Comparison of ENCODE assay signal across 8 mouse cellular contexts in genomic region chr17:34959881-34960515, GRCm38 (mm10). TPM values are rescaled to one million over a fixed set of nuclear protein-coding genes. Genes with fewer than 3 reads are reported as not detected.
DNase-seq lines count a peak whose midpoint lies in the region; ATAC-seq and TF ChIP-seq lines count a peak whose summit lies in the region.

No protein-coding gene starts in this region.

- H3K4me1 ChIP-seq in CH12.LX (ENCODE audit: control insufficient read depth in 1 of 2, insufficient read depth in 2 of 2): peaks cover 0 to 37% of the 10 kb centered on the region in 2 experiments; a peak in 2 of 4 replicates
- H3K4me1 ChIP-seq in brown adipose tissue, adult 24 weeks (ENCODE audit: control insufficient read depth, insufficient read depth, insufficient read length, low read length): no peaks in the 10 kb centered on the region; the same call in 1 of the 2 replicates
- peaks cover 8% of the 10 kb centered on the region; the same call in 1 of the 2 replicates for H3K4me1 ChIP-seq in heart, postnatal 0 days (ENCODE audit: control insufficient read depth, insufficient read depth)
- peaks cover 11% of the 10 kb centered on the region for H3K4me1 ChIP-seq in midbrain, embryonic 12.5 days

- no peak for TF ChIP-seq POLR2A in CH12.LX (IDR thresholded peaks at IDR 0.05; ENCODE audit: low read depth, low read length)

- in situ Hi-C loops in CH12.LX (cut with MboI; ENCODE audit: low pct_ligation_motif_present, low pct_unique_long_range_greater_than_20kb, low sequenced_read_pairs): no loop called here

- ATAC-seq in heart, postnatal 0 days (ENCODE audit: insufficient read depth, low read depth): no peak
- ATAC-seq in midbrain, embryonic 12.5 days (ENCODE audit: low FRiP score, low read depth): peak; percentile 17; the same call in 1 of the 2 replicates

- H3K27ac ChIP-seq in CH12.LX (ENCODE audit: insufficient read depth, low read depth): no peak overlapping the region
- peak overlapping the region; percentile 100 for H3K27ac ChIP-seq in brown adipose tissue, adult 24 weeks (replicated peaks; ENCODE audit: low read depth, low read length)
- peak overlapping the region; percentile 92 for H3K27ac ChIP-seq in heart, postnatal 0 days (ENCODE audit: low read depth)
- H3K27ac ChIP-seq in midbrain, embryonic 12.5 days (replicated peaks): no peak overlapping the region

- 11% methylated on average over 12 of the region's 12 CpGs for WGBS in heart, postnatal 0 days
- 13% methylated on average over 12 of the region's 12 CpGs for WGBS in midbrain, embryonic 12.5 days

- no peaks in the 10 kb centered on the region for H3K36me3 ChIP-seq in CH12.LX (replicated peaks in 1 of 2; ENCODE audit: control insufficient read depth in 1 of 2, insufficient read depth in 1 of 2, low read length in 1 of 2)
- H3K36me3 ChIP-seq in heart, postnatal 0 days (replicated peaks; ENCODE audit: control insufficient read depth, insufficient read depth, low read length): no peaks in the 10 kb centered on the region
- no peaks in the 10 kb centered on the region for H3K36me3 ChIP-seq in midbrain, embryonic 12.5 days

- TF ChIP-seq CTCF in CH12.LX (conservative IDR thresholded peaks at IDR 0.05 in 1 of 2, IDR thresholded peaks at IDR 0.05 in 1 of 2; ENCODE audit: low read depth in 2 of 2, low read length in 2 of 2): no peak
- no peak for TF ChIP-seq CTCF in heart, postnatal 0 days (IDR thresholded peaks at IDR 0.05; ENCODE audit: low read depth)

- TF ChIP-seq RAD21 in CH12.LX (IDR thresholded peaks at IDR 0.05; ENCODE audit: low read depth, low read length): no peak

- peaks cover 2% of the 10 kb centered on the region for H3K9me3 ChIP-seq in CH12.LX (replicated peaks; ENCODE audit: low read length)
- H3K9me3 ChIP-seq in heart, postnatal 0 days (replicated peaks; ENCODE audit: control insufficient read depth, low read length): no peaks in the 10 kb centered on the region
- no peaks in the 10 kb centered on the region for H3K9me3 ChIP-seq in midbrain, embryonic 12.5 days

- H3K27me3 ChIP-seq in CH12.LX (replicated peaks): no peaks in the 10 kb centered on the region
- H3K27me3 ChIP-seq in heart, postnatal 0 days (ENCODE audit: control insufficient read depth, insufficient read depth, low read length): no peaks in the 10 kb centered on the region
- peaks cover 59% of the 10 kb centered on the region for H3K27me3 ChIP-seq in midbrain, embryonic 12.5 days

- DNase-seq in CH12.LX (ENCODE audit: extremely low read depth): peak; percentile 32
- DNase-seq in heart, postnatal 0 days (ENCODE audit: low spot score): peak; percentile 45
- peak; percentile 54 to 73 for DNase-seq in kidney, postnatal 4 days
- no peak for DNase-seq in ovary, postnatal 36 days (ENCODE audit: low spot score)
- DNase-seq in right cerebral cortex, postnatal 10 days (ENCODE audit: low spot score in 2 of 2): no peak
- no peak for DNase-seq in cerebellum, adult 8-10 months

- H3K4me2 ChIP-seq in CH12.LX (ENCODE audit: insufficient read depth, low read depth, poor library complexity, severe bottlenecking): no peak overlapping the region
- H3K4me2 ChIP-seq in heart, postnatal 0 days (ENCODE audit: low read depth, low read length): peak overlapping the region; percentile 68
- H3K4me2 ChIP-seq in midbrain, embryonic 12.5 days (replicated peaks): peak overlapping the region; percentile 80

- H3K9ac ChIP-seq in CH12.LX (ENCODE audit: insufficient read depth, low read depth): no peak overlapping the region
- H3K9ac ChIP-seq in heart, postnatal 0 days (replicated peaks; ENCODE audit: low read depth, low read length): peak overlapping the region; percentile 55
- H3K9ac ChIP-seq in midbrain, embryonic 12.5 days (replicated peaks): peak overlapping the region; percentile 66

- TF ChIP-seq EP300 in CH12.LX (IDR thresholded peaks at IDR 0.05; ENCODE audit: low read length): peak; percentile 24; the same call in 1 of the 2 replicates
- no peak for TF ChIP-seq EP300 in heart, postnatal 0 days (IDR thresholded peaks at IDR 0.05; ENCODE audit: low read depth)

- no peaks in the 10 kb centered on the region for H3K79me2 ChIP-seq in CH12.LX (replicated peaks; ENCODE audit: control insufficient read depth, extremely low read depth, insufficient read depth, poor library complexity, severe bottlenecking)

- H3K4me3 ChIP-seq in CH12.LX (replicated peaks in 1 of 3; ENCODE audit: low read depth in 2 of 3, low read length in 2 of 3, poor library complexity in 1 of 3): peak overlapping the region in 2 of 3 experiments; percentile 37 to 43
- peak overlapping the region; percentile 98 for H3K4me3 ChIP-seq in brown adipose tissue, adult 24 weeks (ENCODE audit: insufficient read depth, low read depth, low read length)
- H3K4me3 ChIP-seq in heart, postnatal 0 days (ENCODE audit: low read depth, low read length): peak overlapping the region; percentile 57
- peak overlapping the region; percentile 49 for H3K4me3 ChIP-seq in midbrain, embryonic 12.5 days

- dilution Hi-C loops in CH12.LX (cut with MboI; ENCODE audit: extremely low pct_ligation_motif_present, extremely low pct_unique_long_range_greater_than_20kb, low sequenced_read_pairs): no loop called here

TF ChIP-seq in CH12.LX, 34 proteins besides CTCF, POLR2A, EP300 and RAD21:
- TF ChIP-seq CHD2 (IDR thresholded peaks at IDR 0.05; ENCODE audit: low read length) (no peak), ZC3H11A (IDR thresholded peaks at IDR 0.05; ENCODE audit: low read depth, low read length) (no peak), IRF4 (IDR thresholded peaks at IDR 0.05; ENCODE audit: low read depth, low read length) (0 out of 2 replicates have a peak, but pooled peaks have one; percentile 27)

RNA-seq across cellular contexts. Expression of gene Hspa1b, which starts 1.0 kb away (rescaled TPM):
- total RNA-seq in CH12.LX (2012; rRNA removed) (0.08 and 0.25 TPM in 2 replicates), CH12.LX (2014; rRNA removed) (0.15 and 0.30 TPM in 2 replicates)
- polyA plus RNA-seq in CH12.LX (2012; ENCODE audit: insufficient read length, low read depth): 0.15 TPM in 1 of 2 replicates, not detected in the other
- polyA plus RNA-seq in brown adipose tissue, adult 24 weeks (2012; ENCODE audit: insufficient read depth, insufficient read length, missing spikeins): 5.2 and 26.8 TPM in 2 replicates
- 6.0 and 21.6 TPM in 2 replicates for total RNA-seq in heart, postnatal 0 days (2014; rRNA removed; ENCODE audit: low replicate concordance)
- 0.14 and 0.25 TPM in 2 replicates for polyA plus RNA-seq in heart, postnatal 0 days (2015; fragmentation: Nextera tagmentation; extraction: Ambion mirVana)
- polyA plus RNA-seq in midbrain, embryonic 12.5 days (2016; fragmentation: Nextera tagmentation; extraction: Ambion mirVana): 0.22 TPM in 1 of 2 replicates, not detected in the other

RNA-seq across cellular contexts. Expression of gene Gm20481, which starts 9.7 kb away (rescaled TPM):
- total RNA-seq in CH12.LX (2012; rRNA removed) (not detected in 2 replicates), CH12.LX (2014; rRNA removed) (not detected in 2 replicates)
- polyA plus RNA-seq in CH12.LX (2012; ENCODE audit: insufficient read length, low read depth): not detected in 2 replicates
- not detected in 2 replicates for polyA plus RNA-seq in brown adipose tissue, adult 24 weeks (2012; ENCODE audit: insufficient read depth, insufficient read length, missing spikeins)
- total RNA-seq in heart, postnatal 0 days (2014; rRNA removed; ENCODE audit: low replicate concordance): not detected in 2 replicates
- not detected in 2 replicates for polyA plus RNA-seq in heart, postnatal 0 days (2015; fragmentation: Nextera tagmentation; extraction: Ambion mirVana)
- not detected in 2 replicates for polyA plus RNA-seq in midbrain, embryonic 12.5 days (2016; fragmentation: Nextera tagmentation; extraction: Ambion mirVana)

RNA-seq across cellular contexts. Expression of gene Hspa1a, which starts 12.0 kb away (rescaled TPM):
- total RNA-seq in CH12.LX (2012; rRNA removed) (not detected in 2 replicates), CH12.LX (2014; rRNA removed) (not detected in 2 replicates)
- not detected in 2 replicates for polyA plus RNA-seq in CH12.LX (2012; ENCODE audit: insufficient read length, low read depth)
- 6.3 and 18.9 TPM in 2 replicates for polyA plus RNA-seq in brown adipose tissue, adult 24 weeks (2012; ENCODE audit: insufficient read depth, insufficient read length, missing spikeins)
- 8.2 and 10.2 TPM in 2 replicates for total RNA-seq in heart, postnatal 0 days (2014; rRNA removed; ENCODE audit: low replicate concordance)
- 2.5 and 2.8 TPM in 2 replicates for polyA plus RNA-seq in heart, postnatal 0 days (2015; fragmentation: Nextera tagmentation; extraction: Ambion mirVana)
- 2.3 and 2.8 TPM in 2 replicates for polyA plus RNA-seq in midbrain, embryonic 12.5 days (2016; fragmentation: Nextera tagmentation; extraction: Ambion mirVana)

RNA-seq across cellular contexts. Expression of gene Hspa1l, which starts 12.5 kb away (rescaled TPM):
- total RNA-seq in CH12.LX (2012; rRNA removed) (0.30 and 0.38 TPM in 2 replicates), CH12.LX (2014; rRNA removed) (not detected in 2 replicates)
- 1.1 and 1.4 TPM in 2 replicates for polyA plus RNA-seq in CH12.LX (2012; ENCODE audit: insufficient read length, low read depth)
- 0.48 and 0.71 TPM in 2 replicates for polyA plus RNA-seq in brown adipose tissue, adult 24 weeks (2012; ENCODE audit: insufficient read depth, insufficient read length, missing spikeins)
- 3.3 and 5.1 TPM in 2 replicates for total RNA-seq in heart, postnatal 0 days (2014; rRNA removed; ENCODE audit: low replicate concordance)
- 1.6 and 1.8 TPM in 2 replicates for polyA plus RNA-seq in heart, postnatal 0 days (2015; fragmentation: Nextera tagmentation; extraction: Ambion mirVana)
- polyA plus RNA-seq in midbrain, embryonic 12.5 days (2016; fragmentation: Nextera tagmentation; extraction: Ambion mirVana): 1.1 and 1.7 TPM in 2 replicates

RNA-seq across cellular contexts. Expression of gene Lsm2, which starts 21.7 kb away (rescaled TPM):
- total RNA-seq in CH12.LX (2012; rRNA removed): 104 and 120 TPM in 2 replicates
- total RNA-seq in CH12.LX (2014; rRNA removed): 134 and 135 TPM in 2 replicates
- polyA plus RNA-seq in CH12.LX (2012; ENCODE audit: insufficient read length, low read depth): 274 and 345 TPM in 2 replicates
- 22.4 and 29.8 TPM in 2 replicates for polyA plus RNA-seq in brown adipose tissue, adult 24 weeks (2012; ENCODE audit: insufficient read depth, insufficient read length, missing spikeins)
- 23.1 and 43.3 TPM in 2 replicates for total RNA-seq in heart, postnatal 0 days (2014; rRNA removed; ENCODE audit: low replicate concordance)
- 63.5 and 64.2 TPM in 2 replicates for polyA plus RNA-seq in heart, postnatal 0 days (2015; fragmentation: Nextera tagmentation; extraction: Ambion mirVana)
- 188 and 202 TPM in 2 replicates for polyA plus RNA-seq in midbrain, embryonic 12.5 days (2016; fragmentation: Nextera tagmentation; extraction: Ambion mirVana)

Comparison
In these comparisons a context has a peak if more than half of its experiments do, and no peak if none do; other contexts are left out.
1. DNase-seq: peak in CH12.LX (single experiment), heart, postnatal 0 days (single experiment) and kidney, postnatal 4 days (2 of 2); none in ovary, postnatal 36 days (single experiment), right cerebral cortex, postnatal 10 days (0 of 2) and cerebellum, adult 8-10 months (single experiment).
2. H3K27ac ChIP-seq: peak in brown adipose tissue, adult 24 weeks (single experiment) and heart, postnatal 0 days (single experiment); none in CH12.LX (single experiment) and midbrain, embryonic 12.5 days (single experiment).
3. H3K4me3 ChIP-seq: peak in every context shown above with its lines; median percentile 98 in brown adipose tissue, adult 24 weeks; 57 in heart, postnatal 0 days; 49 in midbrain, embryonic 12.5 days; 40 in CH12.LX.